ENCODE assay signal across 16 mouse cellular contexts in genomic region chr3:102096366-102096765, GRCm38 (mm10). TPM values are rescaled to one million over a fixed set of nuclear protein-coding genes. Genes with fewer than 3 reads are reported as not detected.
"Had no signal": no experiment of that assay in that cellular context is flagged by ENCODE, and none has a peak within 500 bp of the region (broad histone marks: within the 10 kb centered on the region; RNA-seq: fewer than 3 reads in every experiment).

No protein-coding gene starts in this region.

- H3K27me3 ChIP-seq: limb, embryonic 13.5 days; neural tube, embryonic 15.5 days had no signal

- H3K4me1 ChIP-seq: midbrain, embryonic 12.5 days; neural tube, embryonic 15.5 days had no signal

- H3K9ac ChIP-seq: limb, embryonic 13.5 days; liver, embryonic 14.5 days; midbrain, embryonic 12.5 days; neural tube, embryonic 15.5 days had no signal

- H3K4me2 ChIP-seq: limb, embryonic 13.5 days; midbrain, embryonic 12.5 days; neural tube, embryonic 15.5 days had no signal

- H3K9me3 ChIP-seq: limb, embryonic 13.5 days; midbrain, embryonic 12.5 days; neural tube, embryonic 15.5 days had no signal

- H3K27ac ChIP-seq: kidney, postnatal 0 days; limb, embryonic 13.5 days; liver, embryonic 14.5 days; midbrain, embryonic 12.5 days; neural tube, embryonic 15.5 days had no signal

- DNase-seq: kidney, postnatal 36 days; layer of hippocampus, adult 9-11 months; layer of hippocampus, postnatal 36 days; lung, adult 18-20 months; right cerebral cortex, adult 18-20 months; right cerebral cortex, postnatal 25 days; thymus, adult 18-20 months; thymus, postnatal 14 days had no signal

- H3K4me3 ChIP-seq: limb, embryonic 13.5 days; midbrain, embryonic 12.5 days; myocyte; neural tube, embryonic 15.5 days had no signal

- H3K36me3 ChIP-seq: limb, embryonic 13.5 days; midbrain, embryonic 12.5 days; neural tube, embryonic 15.5 days had no signal

RNA-seq across cellular contexts. Expression of gene Casq2, which starts 10.2 kb away (rescaled TPM):
- total RNA-seq: megakaryocyte-erythroid progenitor cell, adult 5-6 weeks had no signal
- polyA plus RNA-seq: liver, adult 2 months had no signal
